Mouse (Mus musculus): ENCODE data around the gene Gm17019.
"Not testable (repeated sequence)": the region's sequence is repeated elsewhere in the genome, so short reads cannot be mapped to it uniquely, and the experiment has no call there.

Gene Gm17019

DNA sequence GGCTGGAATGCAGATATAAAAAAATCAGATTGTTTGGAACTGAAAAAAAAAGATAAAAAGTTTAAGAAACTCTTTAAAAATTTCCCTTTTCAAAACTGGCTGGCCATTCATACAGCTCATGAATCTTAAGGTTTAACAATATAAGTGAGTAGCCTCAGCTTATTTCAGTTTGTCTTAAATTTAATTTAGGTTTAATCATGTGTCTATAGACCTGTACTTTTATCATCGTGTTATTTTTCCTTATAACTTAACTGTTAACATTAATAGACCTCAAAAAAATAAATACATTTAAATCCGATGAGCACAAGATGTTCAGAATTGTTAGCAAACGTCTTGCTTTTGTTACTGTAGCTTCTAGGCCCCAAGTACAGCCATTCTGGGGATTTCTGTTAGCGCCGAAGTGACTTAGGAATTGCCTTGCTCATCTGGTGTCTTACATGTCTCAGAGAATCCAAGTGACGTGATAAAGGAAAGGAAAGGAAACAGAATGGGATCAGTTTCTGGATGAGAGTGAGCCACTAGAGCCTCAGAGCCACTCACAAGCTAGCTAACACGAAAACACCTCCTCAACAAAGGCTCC, 36.0 kb downstream of the Gm17019 start:
- DNase-seq (ENCODE audit: low read depth): not testable (repeated sequence)

- DNase-seq (ENCODE audit: low read depth): not testable (repeated sequence)
Measured at GRCm38 (mm10) chr5:14994124-14994523, 38.7 kb downstream of the Gm17019 start.

GRCm38 (mm10) chr5:14990375-14991158, 42.2 kb downstream of the Gm17019 start:
- DNase-seq (ENCODE audit: low read depth): not testable (repeated sequence)

DNA sequence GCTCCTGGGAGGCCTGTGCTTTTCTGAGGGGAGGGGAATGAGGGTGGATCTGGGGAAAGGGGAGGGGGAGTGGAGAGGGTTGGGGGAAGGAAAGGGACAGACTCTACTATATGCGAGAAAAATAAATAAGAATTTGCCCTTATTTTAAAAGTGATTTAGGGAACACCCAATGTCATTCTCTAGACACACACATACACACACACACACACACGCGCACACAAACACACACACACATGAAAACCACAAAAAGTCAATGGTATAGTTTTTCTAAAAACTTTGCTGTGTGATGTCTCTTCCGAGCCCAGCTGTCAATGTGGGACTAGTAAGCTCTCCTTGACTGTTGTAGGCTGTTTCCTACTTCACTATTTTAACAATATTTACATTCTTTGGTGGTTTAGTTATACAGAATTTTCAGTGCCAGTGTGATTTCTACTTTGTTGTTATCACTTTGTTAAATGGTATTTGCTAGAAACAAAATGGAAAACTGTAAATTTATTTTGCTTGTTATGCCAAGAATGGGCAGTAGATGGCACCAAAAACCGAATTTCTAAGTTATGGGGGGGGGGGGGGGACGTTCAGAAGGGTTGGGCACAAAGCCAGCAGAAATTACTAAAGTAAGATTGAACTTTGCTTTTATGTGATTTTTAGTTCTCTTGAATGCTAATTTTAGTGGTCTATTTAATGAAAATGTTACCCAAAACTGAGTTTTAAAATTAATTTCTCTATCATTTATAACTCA, 46.0 kb downstream of the Gm17019 start:
- not testable (repeated sequence) for DNase-seq (ENCODE audit: low read depth)

All from fibroblast of lung, adult 2 months (primary cell).